ENCODE assay signal across 14 mouse cellular contexts in genomic region chr2:62306978-62307377, GRCm38 (mm10).
"Had no signal": no experiment of that assay in that cellular context is flagged by ENCODE, and none has a peak within 500 bp of the region (broad histone marks: within the 10 kb centered on the region; RNA-seq: fewer than 3 reads in every experiment).

No protein-coding gene starts in this region.

- H3K4me3 ChIP-seq: liver, embryonic 13.5 days; neural tube, embryonic 12.5 days; neural tube, embryonic 15.5 days had no signal

- H3K9ac ChIP-seq: liver, embryonic 13.5 days; neural tube, embryonic 12.5 days; neural tube, embryonic 15.5 days had no signal

- H3K4me2 ChIP-seq: liver, embryonic 13.5 days; midbrain, embryonic 11.5 days; neural tube, embryonic 12.5 days; neural tube, embryonic 15.5 days had no signal

- H3K36me3 ChIP-seq: liver, embryonic 13.5 days; neural tube, embryonic 12.5 days; neural tube, embryonic 15.5 days had no signal

- H3K9me3 ChIP-seq: liver, embryonic 13.5 days; neural tube, embryonic 12.5 days; neural tube, embryonic 15.5 days had no signal

- DNase-seq: kidney, adult 2 months; kidney, postnatal 25 days; liver, embryonic 13.5 days; lung, adult 2 months; lung, postnatal 14 days; lung, postnatal 4 days; midbrain, embryonic 14.5 days; thymus, adult 2 months; thymus, postnatal 14 days; thymus, postnatal 4 days had no signal

- H3K27me3 ChIP-seq: liver, embryonic 13.5 days; neural tube, embryonic 12.5 days; neural tube, embryonic 15.5 days had no signal

- H3K4me1 ChIP-seq: liver, embryonic 13.5 days; neural tube, embryonic 12.5 days; neural tube, embryonic 15.5 days had no signal

- H3K27ac ChIP-seq: kidney, postnatal 0 days; liver, embryonic 13.5 days; neural tube, embryonic 12.5 days; neural tube, embryonic 15.5 days had no signal
